Mouse (Mus musculus): ENCODE measurements around the gene Clstn2. TPM values are rescaled to one million over a fixed set of nuclear protein-coding genes. Genes with fewer than 3 reads are reported as not detected.

Clstn2 gene
- polyA plus RNA-seq, 1 experiment, result not detected

DNA sequence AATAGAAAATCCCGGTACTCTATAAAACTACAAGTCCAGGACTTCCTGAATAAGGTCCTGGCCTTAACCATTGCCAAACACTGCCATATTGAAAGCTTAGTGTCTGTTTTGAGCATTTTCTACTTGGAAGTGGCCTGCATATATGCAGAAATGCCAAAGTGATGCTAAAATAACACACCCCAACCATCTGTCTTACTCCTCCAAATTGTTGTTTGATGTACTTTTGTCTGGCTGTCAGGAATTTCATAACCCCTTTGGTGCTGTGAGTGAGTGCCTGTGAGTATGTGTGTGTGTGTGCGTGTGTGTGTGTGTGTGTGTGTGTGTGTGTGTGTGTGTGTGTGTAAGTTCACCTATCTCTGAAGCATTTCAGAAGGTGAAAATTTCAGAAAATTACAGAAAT lies 13.1 kb downstream of the Clstn2 start:
- H3K27ac ChIP-seq (ENCODE audit: insufficient read depth, low read depth, low read length), result no peak overlapping the region
- no peaks in the 10 kb centered on the region for H3K4me1 ChIP-seq (ENCODE audit: control insufficient read depth, insufficient read depth, low read length)
- no peak for TF ChIP-seq CTCF (IDR thresholded peaks at IDR 0.05; ENCODE audit: low read depth, low read length)
- no peak for TF ChIP-seq POLR2A (IDR thresholded peaks at IDR 0.05; ENCODE audit: borderline replicate concordance, low read depth, low read length)
- H3K4me3 ChIP-seq (ENCODE audit: insufficient read depth, low read length), result no peak overlapping the region

DNA sequence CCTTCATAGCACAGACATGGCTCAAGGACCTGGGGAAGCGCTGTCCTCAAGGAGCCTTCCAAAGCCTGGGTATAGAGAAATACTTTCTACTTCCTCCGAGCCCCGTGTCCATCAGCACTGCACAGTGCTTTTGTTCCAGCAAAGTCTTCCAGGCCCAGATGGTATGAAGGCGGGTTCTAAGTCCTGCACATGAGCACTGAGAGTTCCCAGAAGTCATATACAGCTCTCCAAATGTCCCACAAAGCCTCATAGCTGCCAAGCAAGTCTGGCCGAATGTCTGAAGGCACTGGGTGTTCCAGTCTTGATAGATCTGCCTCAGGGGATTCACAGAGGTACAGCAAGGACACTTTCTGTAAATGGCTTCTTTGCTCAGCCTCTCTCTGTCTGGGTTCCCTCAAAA lies 14.3 kb downstream of the Clstn2 start:
- no peaks in the 10 kb centered on the region for H3K4me1 ChIP-seq (ENCODE audit: control insufficient read depth, insufficient read depth, low read length)
- H3K4me3 ChIP-seq (ENCODE audit: insufficient read depth, low read length), result no peak overlapping the region
- H3K27ac ChIP-seq (ENCODE audit: insufficient read depth, low read depth, low read length), result no peak overlapping the region
- TF ChIP-seq POLR2A (IDR thresholded peaks at IDR 0.05; ENCODE audit: borderline replicate concordance, low read depth, low read length) (no peak), CTCF (IDR thresholded peaks at IDR 0.05; ENCODE audit: low read depth, low read length) (no peak)

DNA sequence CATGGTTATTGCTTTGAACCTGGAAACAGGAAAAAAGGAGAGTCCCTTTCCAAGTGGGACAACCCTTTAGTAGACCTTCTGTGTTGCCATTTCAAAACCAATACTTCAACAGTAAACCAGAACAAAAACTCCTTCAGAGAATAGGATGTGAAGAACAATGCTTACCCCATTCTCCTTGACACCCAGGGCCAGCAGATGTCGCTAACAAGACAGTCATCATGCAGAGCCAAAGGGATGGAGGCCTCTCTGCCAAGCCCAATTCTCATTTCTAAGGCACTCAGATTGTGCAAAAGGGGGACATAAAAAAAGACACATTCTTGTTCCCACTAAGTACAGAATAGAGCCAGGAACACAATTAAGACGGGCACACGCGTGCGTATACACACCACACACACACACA lies 16.4 kb downstream of the Clstn2 start:
- H3K4me1 ChIP-seq (ENCODE audit: control insufficient read depth, insufficient read depth, low read length), result no peaks in the 10 kb centered on the region
- H3K27ac ChIP-seq (ENCODE audit: insufficient read depth, low read depth, low read length), result no peak overlapping the region
- no peak overlapping the region for H3K4me3 ChIP-seq (ENCODE audit: insufficient read depth, low read length)
- TF ChIP-seq POLR2A (IDR thresholded peaks at IDR 0.05; ENCODE audit: borderline replicate concordance, low read depth, low read length), result no peak
- no peak for TF ChIP-seq CTCF (IDR thresholded peaks at IDR 0.05; ENCODE audit: low read depth, low read length)

DNA sequence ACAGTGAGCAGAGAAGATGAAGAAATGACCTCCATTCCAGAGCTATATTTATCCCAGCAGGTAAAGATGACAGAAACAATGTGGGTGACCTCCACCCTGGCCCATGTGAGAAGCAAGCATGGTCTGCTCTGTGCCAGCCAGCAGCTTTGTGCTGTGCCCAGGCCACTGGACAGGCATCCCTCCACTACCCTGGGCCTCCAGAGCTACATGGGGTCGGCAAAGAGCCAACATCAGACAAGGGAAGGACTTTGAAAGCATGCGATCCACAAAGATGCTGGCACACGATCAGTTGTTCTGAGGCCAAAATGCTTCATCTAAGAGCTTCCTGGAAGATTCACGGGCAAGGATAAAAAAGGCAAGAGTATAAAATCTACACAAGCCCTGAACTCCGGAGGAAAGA lies 36.6 kb downstream of the Clstn2 start:
- TF ChIP-seq CTCF (IDR thresholded peaks at IDR 0.05; ENCODE audit: low read depth, low read length) (no peak), POLR2A (IDR thresholded peaks at IDR 0.05; ENCODE audit: borderline replicate concordance, low read depth, low read length) (no peak)
- no peaks in the 10 kb centered on the region for H3K4me1 ChIP-seq (ENCODE audit: control insufficient read depth, insufficient read depth, low read length)
- H3K27ac ChIP-seq (ENCODE audit: insufficient read depth, low read depth, low read length), result no peak overlapping the region
- no peak overlapping the region for H3K4me3 ChIP-seq (ENCODE audit: insufficient read depth, low read length)

DNA sequence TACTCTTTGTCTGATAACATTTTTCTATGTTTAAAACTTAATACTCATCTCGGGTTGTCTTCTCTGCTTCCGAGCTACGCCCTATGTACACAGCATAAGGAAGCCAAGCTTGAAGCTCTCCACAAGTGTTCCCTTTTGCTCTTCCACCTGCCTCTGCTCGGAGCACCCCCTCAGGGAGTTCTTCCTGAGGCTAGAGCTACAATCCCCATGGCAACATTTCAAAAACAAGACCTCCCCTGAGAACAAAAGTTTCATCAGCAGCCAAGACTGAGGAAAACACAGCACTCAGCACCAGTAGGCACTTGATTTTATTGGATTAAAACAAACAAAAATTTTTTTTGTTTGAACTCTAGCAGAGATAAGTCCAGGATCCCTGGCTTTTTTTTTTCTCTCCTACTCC lies 37.3 kb downstream of the Clstn2 start:
- Histone ChIP-seq H3K4me3 (ENCODE audit: insufficient read depth, low read length) (no peak overlapping the region), H3K4me1 (ENCODE audit: control insufficient read depth, insufficient read depth, low read length) (no peaks in the 10 kb centered on the region), H3K27ac (ENCODE audit: insufficient read depth, low read depth, low read length) (no peak overlapping the region)
- no peak for TF ChIP-seq POLR2A (IDR thresholded peaks at IDR 0.05; ENCODE audit: borderline replicate concordance, low read depth, low read length)
- no peak for TF ChIP-seq CTCF (IDR thresholded peaks at IDR 0.05; ENCODE audit: low read depth, low read length)

DNA sequence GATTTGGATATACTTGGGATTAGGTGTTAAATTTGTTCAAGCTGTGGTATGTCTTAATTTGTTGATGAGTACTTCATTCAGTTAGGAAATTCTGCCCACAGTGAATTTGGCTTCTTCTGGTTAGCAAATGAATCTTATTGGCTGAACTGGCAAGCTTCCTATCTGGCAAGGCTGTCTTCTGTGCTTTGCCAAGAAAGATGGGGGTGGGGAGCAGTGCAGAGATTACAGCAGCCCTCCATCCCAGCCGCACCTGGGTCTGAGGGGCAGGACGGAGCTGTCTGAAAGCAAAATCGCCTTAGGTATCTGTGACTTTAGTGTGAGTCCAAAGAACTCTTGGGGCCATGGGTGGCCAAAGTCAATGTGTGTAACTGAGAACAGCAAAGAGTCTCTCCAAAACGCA lies 40.9 kb downstream of the Clstn2 start:
- Histone ChIP-seq H3K27ac (ENCODE audit: insufficient read depth, low read depth, low read length) (no peak overlapping the region), H3K4me3 (ENCODE audit: insufficient read depth, low read length) (no peak overlapping the region), H3K4me1 (ENCODE audit: control insufficient read depth, insufficient read depth, low read length) (no peaks in the 10 kb centered on the region)
- TF ChIP-seq CTCF (IDR thresholded peaks at IDR 0.05; ENCODE audit: low read depth, low read length) (no peak), POLR2A (IDR thresholded peaks at IDR 0.05; ENCODE audit: borderline replicate concordance, low read depth, low read length) (no peak)

DNA sequence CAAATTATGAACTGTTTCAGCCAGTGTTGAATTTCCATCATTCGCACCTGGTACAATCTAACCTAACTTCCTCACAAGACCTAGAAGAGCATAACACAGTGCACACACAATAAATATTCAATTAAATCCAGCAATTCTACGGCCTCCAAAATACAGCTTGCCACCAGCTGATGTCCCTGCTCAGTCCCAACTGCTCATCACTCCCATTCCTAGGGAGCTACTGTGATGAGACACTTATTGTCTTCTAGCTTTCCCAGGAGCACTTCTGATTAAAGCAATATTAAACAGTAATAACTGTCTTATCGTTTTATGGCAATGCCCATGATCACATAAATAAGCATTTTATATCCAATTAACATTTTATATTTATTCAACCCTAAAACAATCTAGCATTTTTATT lies 55.6 kb downstream of the Clstn2 start:
- Histone ChIP-seq H3K4me3 (ENCODE audit: insufficient read depth, low read length) (no peak overlapping the region), H3K27ac (ENCODE audit: insufficient read depth, low read depth, low read length) (no peak overlapping the region), H3K4me1 (ENCODE audit: control insufficient read depth, insufficient read depth, low read length) (no peaks in the 10 kb centered on the region)
- TF ChIP-seq POLR2A (IDR thresholded peaks at IDR 0.05; ENCODE audit: borderline replicate concordance, low read depth, low read length) (no peak), CTCF (IDR thresholded peaks at IDR 0.05; ENCODE audit: low read depth, low read length) (no peak)

DNA sequence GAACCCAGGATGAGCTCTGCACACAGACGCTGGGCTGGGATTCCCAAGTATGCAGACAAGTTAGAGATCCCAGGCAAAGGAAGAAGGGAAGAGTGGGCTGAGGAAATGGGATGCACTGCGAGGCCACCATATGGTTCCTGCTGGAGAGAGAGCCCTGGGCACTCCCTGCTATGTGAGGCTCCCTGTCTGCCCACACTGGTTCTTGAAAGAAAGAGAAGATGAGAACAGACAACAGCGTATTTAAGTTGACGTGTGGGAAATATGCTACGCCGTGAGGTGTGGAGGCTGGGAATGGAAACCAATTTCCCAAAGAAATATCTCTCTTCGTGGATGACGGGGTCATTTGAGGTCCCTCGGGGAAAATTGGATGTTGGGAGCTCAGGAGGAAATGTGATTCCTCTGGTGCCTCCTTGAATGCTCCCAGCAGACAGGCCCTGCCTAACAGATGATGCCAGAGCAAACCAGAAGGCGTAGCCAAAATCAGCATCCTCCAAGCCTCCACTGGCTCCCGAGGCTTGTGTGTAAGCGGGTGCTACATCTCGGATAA lies 58.1 kb downstream of the Clstn2 start:
- Histone ChIP-seq H3K27ac (ENCODE audit: insufficient read depth, low read depth, low read length) (no peak overlapping the region), H3K4me1 (ENCODE audit: control insufficient read depth, insufficient read depth, low read length) (no peaks in the 10 kb centered on the region), H3K4me3 (ENCODE audit: insufficient read depth, low read length) (no peak overlapping the region)
- TF ChIP-seq POLR2A (IDR thresholded peaks at IDR 0.05; ENCODE audit: borderline replicate concordance, low read depth, low read length) (no peak), CTCF (IDR thresholded peaks at IDR 0.05; ENCODE audit: low read depth, low read length) (no peak)

DNA sequence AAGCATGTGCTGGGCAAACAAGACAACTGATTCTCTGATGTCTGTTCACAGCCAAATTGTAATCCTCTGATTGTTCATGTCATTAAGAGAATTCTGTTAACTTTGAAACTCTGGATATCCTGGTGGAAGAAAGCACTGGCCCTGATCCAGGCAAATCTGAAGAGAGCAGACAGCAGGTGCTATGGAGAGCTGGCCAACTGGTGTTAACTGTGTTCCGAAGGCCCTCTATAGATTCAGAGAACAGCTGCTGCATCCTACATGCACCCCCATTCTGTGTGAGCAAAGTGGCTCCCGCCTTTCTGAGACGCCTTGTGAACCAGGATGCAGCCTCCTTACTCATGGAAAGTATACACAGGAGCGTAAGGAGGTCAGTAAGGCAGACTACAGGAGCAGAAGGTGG lies 66.3 kb downstream of the Clstn2 start:
- Histone ChIP-seq H3K4me3 (ENCODE audit: insufficient read depth, low read length) (no peak overlapping the region), H3K4me1 (ENCODE audit: control insufficient read depth, insufficient read depth, low read length) (no peaks in the 10 kb centered on the region), H3K27ac (ENCODE audit: insufficient read depth, low read depth, low read length) (no peak overlapping the region)
- TF ChIP-seq CTCF (IDR thresholded peaks at IDR 0.05; ENCODE audit: low read depth, low read length), result no peak
- TF ChIP-seq POLR2A (IDR thresholded peaks at IDR 0.05; ENCODE audit: borderline replicate concordance, low read depth, low read length), result no peak

DNA sequence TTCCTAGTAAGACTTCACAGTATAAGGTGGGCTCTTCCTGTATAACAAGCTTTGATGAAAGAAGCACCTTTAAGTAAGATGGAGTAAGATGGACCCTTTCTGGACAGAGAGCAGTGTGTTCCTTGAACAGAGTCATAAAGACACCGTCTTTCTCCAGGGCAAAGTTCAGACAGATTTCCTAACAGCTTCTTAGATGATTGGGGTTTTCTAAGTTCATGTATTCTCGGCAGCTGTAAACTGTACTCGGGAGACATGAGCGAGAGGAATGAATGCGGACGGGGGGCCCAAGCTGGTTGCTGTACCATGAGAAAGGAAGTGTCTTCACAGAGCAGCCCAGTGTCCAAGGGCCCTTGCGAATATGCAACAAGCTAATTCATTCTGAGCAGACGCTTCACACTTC lies 75.5 kb downstream of the Clstn2 start:
- Histone ChIP-seq H3K4me1 (ENCODE audit: control insufficient read depth, insufficient read depth, low read length) (no peaks in the 10 kb centered on the region), H3K4me3 (ENCODE audit: insufficient read depth, low read length) (no peak overlapping the region), H3K27ac (ENCODE audit: insufficient read depth, low read depth, low read length) (no peak overlapping the region)
- TF ChIP-seq CTCF (IDR thresholded peaks at IDR 0.05; ENCODE audit: low read depth, low read length) (no peak), POLR2A (IDR thresholded peaks at IDR 0.05; ENCODE audit: borderline replicate concordance, low read depth, low read length) (no peak)
